Mouse (Mus musculus): Measurements from ENCODE around the gene Sf3a2. TPM values are rescaled to one million over a fixed set of nuclear protein-coding genes. Genes with fewer than 3 reads are reported as not detected.

Gene Sf3a2
- total RNA-seq, 1 experiment from 2014 or later = 46.7 TPM

DNA sequence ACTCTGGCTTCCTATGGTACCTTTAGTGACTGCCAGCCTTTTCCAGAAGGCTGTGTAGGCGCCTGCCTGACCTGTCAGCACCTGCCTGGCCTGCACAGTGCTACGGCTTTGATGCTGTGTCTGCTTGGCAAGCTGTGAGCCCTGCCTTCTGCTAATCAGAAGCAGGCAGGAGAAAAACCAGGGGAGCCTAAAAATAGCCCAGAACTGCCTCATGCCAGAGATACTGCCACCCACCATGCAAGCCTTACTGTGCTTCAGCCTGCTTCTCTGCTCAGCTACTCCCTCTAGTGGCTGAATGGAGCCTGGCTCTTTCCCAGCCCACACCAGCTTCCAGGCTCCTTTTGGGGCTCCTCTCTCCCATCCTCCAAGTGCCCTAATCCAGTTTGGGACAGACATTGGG lies 23.4 kb upstream of the Sf3a2 start:
- peak; percentile 94 for ATAC-seq (replicated peaks; ENCODE audit: low read depth, poor library complexity, severe bottlenecking)

DNA sequence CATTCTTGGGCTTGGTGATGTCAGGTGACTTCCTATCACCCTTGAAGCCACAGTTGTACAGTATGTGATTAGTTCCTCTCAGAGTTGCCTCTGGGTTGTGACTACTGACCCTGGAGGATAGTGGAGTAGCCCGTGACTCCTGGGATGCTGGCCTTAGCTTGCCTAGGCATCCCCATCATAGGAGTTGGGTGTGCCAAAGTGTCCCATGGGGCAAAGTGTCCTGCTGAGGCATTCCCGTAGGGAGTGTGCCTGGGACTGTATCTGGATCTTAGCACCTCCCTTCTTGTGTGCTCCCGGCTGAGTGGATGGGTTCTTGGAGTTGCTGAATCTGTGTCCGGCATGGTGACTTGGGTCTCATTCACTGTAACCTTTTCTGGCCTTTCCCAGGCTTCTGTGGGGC lies 23.0 kb upstream of the Sf3a2 start:
- no peak for ATAC-seq (replicated peaks; ENCODE audit: low read depth, poor library complexity, severe bottlenecking)

DNA sequence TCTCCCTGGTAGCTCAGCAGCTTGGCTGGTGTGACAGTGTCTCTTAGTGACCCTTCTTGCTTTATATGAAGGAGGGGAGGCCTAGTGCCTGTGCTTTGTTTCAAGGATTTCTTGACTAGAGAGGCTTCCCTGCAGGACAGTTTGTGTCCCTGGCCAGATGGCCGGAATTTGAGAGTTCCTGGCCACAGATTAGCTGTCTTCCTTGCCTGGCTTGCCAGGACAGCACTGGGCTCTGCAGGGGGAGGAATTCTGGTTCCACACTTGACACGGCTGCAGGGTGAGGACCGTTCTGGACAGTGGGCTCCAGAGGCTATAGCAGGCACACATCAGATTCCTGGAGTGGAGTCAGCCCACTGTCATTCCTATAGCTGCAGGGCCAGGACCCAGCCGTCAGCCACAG lies 22.3 kb upstream of the Sf3a2 start:
- no peak for ATAC-seq (replicated peaks; ENCODE audit: low read depth, poor library complexity, severe bottlenecking)

DNA sequence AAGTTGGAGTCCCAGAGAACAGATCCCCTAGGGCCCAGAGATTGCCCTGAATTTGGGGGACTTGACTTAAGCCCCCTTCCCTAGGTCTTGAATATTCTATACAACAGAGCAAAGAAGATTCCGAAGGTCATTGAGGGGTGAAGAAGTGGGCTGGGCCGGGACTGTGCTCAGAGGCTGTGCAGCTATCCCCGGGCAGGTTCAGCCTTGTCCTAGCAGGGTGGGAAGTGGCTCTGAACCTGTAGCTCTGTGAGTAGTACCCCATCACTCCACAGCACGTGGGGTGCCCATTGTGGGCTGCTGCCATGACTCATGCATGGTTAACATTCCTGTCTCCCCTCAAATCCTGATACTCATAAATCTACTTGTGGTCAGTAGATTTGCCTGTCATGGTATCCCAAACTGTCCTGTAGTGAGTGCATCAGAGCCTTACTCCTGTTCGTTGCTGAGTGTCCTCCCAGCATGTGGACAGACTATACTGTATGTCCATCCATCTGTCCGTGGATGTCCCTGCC lies 21.6 kb upstream of the Sf3a2 start:
- ATAC-seq (replicated peaks; ENCODE audit: low read depth, poor library complexity, severe bottlenecking) = no peak

GRCm38 (mm10) chr10:80777123-80777522 lies 20.9 kb upstream of the Sf3a2 start:
- no peak for ATAC-seq (replicated peaks; ENCODE audit: low read depth, poor library complexity, severe bottlenecking)

GRCm38 (mm10) chr10:80779565-80779964 lies 18.4 kb upstream of the Sf3a2 start:
- no peak for ATAC-seq (replicated peaks; ENCODE audit: low read depth, poor library complexity, severe bottlenecking)

GRCm38 (mm10) chr10:80784302-80784701 lies 13.7 kb upstream of the Sf3a2 start:
- ATAC-seq (replicated peaks; ENCODE audit: low read depth, poor library complexity, severe bottlenecking) = no peak

- ATAC-seq (replicated peaks; ENCODE audit: low read depth, poor library complexity, severe bottlenecking) = no peak
Observed at GRCm38 (mm10) chr10:80784871-80785270, 13.1 kb upstream of the Sf3a2 start.

DNA sequence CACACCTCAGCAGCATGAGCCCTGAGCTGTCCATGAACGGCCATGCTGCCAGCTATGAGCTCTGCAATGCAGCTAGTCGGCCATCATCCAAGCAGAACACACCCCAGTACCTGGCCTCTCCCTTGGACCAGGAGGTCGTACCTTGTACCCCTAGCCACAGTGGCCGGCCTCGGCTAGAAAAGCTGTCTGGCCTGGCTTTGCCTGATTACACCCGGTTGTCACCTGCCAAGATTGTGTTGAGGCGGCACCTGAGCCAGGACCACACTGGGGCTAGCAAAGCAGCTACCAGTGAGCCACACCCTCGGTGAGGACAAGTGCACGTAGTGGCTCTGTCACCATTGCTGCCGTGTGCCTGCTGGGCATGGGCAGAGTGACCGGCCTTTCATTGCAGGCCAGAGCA lies 12.0 kb upstream of the Sf3a2 start:
- ATAC-seq (replicated peaks; ENCODE audit: low read depth, poor library complexity, severe bottlenecking) = no peak

DNA sequence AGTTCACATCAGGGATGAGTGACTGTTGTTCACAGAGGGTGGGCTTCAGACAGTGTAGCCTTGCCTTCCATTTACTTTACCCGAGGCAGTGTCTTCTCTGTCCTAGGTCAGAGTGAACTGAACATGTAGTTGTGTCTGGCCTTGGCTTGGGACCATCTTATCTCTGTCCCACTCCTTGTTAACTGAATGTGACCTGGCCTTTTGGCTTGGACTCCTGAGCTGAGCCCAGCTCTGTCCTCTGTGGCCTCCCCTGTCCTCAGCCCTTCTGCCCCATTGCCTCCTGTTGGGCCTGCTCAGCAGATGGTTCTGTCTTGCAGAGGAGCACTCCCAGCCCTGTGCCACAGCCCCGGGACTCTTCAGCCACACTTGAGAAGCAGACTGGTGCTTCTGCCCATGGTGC lies 10.5 kb upstream of the Sf3a2 start:
- no peak for ATAC-seq (replicated peaks; ENCODE audit: low read depth, poor library complexity, severe bottlenecking)

DNA sequence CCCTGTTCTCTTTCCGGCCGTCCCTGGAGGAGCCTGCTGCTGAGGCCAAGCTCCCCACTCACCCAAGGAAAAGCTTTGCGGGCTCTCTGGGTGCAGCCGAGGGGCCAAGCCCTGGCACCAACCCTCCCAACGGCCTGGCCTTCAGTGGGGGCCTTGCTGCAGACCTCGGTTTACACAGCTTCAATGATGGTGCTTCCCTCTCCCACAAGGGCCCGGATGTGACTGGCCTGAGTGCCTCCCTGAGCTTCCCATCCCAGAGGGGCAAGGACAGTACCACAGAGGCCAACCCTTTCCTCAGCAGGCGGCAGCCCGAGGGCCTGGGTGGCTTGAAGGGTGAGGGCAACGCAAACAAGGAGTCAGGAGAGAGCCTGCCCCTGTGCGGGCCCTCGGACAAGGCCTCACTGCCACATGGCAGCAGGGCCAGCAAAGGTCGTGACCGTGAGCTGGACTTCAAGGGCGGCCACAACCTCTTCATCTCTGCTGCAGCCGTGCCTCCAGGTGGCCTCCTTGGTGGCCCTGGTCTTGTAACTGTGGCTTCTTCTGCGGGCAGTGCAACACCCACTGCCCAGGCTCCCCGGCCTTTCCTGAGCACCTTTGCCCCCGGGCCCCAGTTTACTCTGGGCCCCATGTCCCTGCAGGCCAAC lies 7.1 kb upstream of the Sf3a2 start:
- no peak for ATAC-seq (replicated peaks; ENCODE audit: low read depth, poor library complexity, severe bottlenecking)

GRCm38 (mm10) chr10:80791476-80792174 lies 6.4 kb upstream of the Sf3a2 start:
- no peak; the same call in 1 of the 2 replicates for ATAC-seq (replicated peaks; ENCODE audit: low read depth, poor library complexity, severe bottlenecking)

DNA sequence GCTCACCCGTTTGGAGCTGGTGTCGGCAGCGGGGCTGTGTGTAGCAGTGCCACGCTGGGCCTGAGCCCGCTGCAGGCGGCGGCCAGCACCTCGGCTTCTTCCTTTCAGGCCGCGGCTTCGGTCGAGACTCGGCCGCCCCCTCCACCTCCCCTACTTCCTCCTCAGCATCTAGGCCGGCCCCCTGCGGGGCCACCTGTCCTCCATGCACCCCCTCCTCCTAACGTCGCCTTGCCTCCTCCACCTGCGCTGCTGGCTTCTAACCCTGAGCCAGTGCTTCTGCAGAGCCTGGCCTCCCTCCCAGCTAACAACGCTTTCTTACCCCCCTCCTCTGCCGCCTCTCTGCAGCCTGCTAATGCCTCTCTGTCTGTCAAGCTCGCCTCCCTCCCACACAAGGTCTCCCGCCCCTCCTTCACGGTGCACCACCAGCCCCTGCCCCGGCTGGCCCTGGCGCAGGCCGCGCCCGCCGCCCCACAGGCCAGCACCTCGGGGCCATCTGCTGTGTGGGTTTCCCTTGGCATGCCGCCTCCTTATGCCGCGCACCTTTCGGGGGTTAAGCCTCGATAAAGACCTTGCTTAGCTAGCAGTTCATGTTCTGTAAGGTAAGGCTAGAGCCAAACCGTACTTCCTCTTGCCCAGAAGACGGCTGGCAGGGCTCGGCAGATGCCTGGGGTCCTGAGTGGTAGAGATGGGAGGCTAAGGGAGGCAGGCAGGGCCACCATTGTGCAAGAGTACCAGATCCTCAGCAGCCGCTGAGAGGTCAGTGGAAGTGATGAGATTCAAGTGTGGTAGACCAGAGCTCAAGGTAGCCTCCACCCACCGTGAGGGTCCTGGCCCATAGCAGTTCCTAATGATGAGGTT lies 5.6 kb upstream of the Sf3a2 start:
- peak; percentile 30 for ATAC-seq (replicated peaks; ENCODE audit: low read depth, poor library complexity, severe bottlenecking)

DNA sequence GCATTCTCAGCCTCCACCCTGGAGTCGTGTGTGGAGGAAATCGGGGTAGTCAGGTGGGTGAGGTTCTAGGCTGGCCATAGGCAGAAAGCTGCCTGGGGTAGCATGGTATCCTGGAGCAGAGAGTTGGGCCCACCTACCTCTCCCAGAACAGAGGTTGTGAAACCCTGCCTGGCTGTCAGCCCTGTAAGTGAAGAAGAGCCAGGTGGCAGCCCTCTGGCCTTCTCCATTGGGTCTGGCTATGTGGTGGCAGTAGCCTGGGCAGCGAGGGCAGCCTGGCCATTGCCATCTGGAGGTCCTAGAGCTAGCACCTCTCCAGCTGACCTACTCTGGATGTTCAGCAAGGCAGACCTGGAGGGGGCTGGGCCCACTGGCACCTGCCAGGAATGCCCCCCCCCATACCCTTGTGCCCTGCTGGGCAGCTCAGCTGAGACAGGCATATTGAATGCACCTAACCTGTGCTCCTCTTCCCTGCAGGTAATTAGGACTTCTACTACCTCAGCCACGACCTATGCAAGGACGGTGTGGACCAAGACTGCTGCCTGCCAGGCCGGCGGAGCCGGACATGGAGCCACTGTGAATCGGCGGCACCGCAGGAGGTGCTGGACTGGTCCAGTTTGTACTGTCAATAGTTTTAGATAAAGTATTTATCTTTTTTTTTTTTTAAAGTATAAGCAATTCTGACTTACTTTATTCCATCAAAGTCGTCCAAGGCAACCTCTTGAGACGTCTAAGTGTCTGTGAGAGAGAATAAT lies 4.8 kb upstream of the Sf3a2 start:
- ATAC-seq (replicated peaks; ENCODE audit: low read depth, poor library complexity, severe bottlenecking) = no peak

GRCm38 (mm10) chr10:80793803-80794202 lies 4.2 kb upstream of the Sf3a2 start:
- no peak for ATAC-seq (replicated peaks; ENCODE audit: low read depth, poor library complexity, severe bottlenecking)

DNA sequence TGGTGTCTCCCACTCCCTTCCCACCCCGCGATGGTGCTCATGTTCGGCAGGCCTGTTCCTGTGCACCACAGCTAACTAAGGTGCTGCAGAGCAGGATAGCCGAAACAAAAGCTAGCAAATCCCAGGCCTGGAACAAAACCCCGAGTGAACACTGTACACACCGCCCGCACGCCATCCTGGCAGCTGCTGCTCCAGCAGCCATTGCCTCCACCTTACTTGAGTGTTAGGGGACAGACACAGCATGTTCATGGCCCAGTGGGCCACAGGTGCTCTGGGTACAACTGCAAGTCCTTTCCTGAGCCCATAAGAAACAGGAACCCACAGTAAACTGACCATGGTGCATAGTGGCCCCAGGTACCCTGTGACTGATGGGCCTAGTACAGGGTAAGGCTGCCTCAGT lies 3.2 kb upstream of the Sf3a2 start:
- no peak for ATAC-seq (replicated peaks; ENCODE audit: low read depth, poor library complexity, severe bottlenecking)

DNA sequence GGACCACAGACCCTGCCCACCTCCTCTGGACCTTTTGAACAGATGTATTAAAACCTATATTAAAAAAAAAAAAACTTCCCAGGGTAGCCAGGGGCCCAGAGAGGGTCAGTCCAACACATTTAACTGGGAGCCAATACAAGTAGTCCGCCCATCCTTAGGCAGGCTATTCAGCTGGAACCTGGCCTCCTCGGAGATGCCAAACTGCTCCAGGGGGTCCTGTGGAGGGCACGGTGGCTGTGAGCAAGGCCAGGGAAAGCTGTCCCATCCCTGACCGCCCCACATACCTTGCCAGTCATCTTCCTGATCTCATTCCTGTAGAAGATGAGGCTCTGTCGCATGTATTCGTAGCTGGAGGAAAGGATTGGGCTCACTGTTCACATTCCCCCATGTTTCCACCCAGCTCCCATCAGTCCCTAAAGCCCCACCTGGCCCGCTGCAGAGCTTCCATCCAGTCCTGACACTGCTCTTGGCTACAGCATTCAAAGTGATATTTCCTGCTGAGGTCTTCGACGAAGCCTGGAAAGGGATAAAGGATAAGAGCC lies 1.6 kb upstream of the Sf3a2 start:
- no peak for ATAC-seq (replicated peaks; ENCODE audit: low read depth, poor library complexity, severe bottlenecking)

DNA sequence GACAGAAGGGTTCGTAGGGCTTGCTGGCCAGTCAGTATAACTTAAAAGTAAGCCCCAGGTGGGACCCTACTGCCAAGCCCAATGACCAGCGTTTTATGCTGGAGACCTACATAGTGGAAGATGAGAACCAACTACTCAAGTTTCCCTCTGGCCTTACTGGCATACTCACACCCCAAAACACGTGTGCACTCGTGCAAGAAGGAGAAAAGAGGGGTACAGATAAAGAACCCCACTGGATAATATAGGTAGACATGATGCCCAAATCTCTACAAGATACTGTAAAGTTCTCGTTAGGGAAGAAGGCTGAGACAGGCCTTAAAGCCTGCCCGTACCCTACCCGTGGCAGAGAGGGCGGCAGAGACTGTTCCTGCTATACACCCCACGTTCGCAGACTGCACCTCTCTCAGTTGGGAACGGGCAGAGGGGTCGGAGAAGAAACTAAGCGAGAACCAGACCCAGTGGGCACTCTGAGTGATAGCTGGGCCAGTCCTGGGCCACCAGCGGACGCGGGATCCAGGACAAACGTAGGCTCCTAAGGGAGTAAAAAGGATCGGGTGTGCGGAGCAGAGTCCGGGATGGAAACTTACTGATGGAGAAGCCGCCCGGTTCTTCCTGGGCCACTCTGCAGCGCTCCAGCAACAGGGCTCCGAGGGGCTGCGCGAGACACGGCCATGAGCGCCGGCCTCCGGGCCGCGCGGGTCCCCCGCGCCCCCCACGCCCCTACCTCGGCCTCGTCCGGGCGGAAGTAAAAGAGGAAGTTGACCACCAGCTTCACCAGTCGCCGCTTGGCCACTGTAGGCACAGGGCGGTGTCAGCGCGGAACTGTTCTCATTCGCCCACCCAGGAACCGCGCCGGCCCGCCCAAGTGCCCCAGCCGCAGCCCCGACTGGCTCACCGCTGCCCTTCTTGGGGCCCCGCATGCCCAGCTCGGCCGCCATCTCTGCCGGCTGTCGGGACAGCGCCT lies 530 bp upstream of the Sf3a2 start:
- ATAC-seq (replicated peaks; ENCODE audit: low read depth, poor library complexity, severe bottlenecking) = peak; percentile 29

DNA sequence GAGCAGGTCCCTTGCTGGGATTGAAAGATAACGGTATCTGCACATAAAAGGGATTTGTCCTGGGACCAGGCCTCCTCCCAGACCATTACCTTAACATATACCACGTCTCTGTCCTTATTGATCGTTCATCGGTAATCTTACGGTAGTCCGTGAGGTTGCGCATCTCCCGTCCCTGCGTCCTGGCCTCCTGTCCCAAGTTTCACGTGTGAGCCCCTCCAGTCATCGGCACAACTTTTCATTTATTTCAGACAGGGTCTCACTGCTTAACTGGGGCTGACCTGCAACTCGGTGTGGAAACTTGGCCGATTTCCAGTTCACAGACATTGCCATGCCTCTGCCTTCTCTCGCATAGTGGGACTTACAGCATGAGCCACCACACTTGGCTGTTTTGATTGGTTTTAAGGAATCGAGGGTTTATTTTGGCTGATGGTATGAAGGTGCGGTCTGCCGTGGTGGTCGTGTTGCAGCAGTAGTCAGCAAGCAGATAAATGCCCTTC lies 1.1 kb downstream of the Sf3a2 start:
- ATAC-seq (replicated peaks; ENCODE audit: low read depth, poor library complexity, severe bottlenecking) = no peak
